Comparison of ENCODE assay signal across 30 mouse cellular contexts in genomic region chr2:61732802-61733486, GRCm38 (mm10). TPM values are rescaled to one million over a fixed set of nuclear protein-coding genes. Genes with fewer than 3 reads are reported as not detected.
DNase-seq lines count a peak whose midpoint lies in the region; ATAC-seq lines count a peak whose summit lies in the region.
"Had no signal": no experiment of that assay in that cellular context is flagged by ENCODE, and none has a peak within 500 bp of the region (broad histone marks: within the 10 kb centered on the region; RNA-seq: fewer than 3 reads in every experiment).

No protein-coding gene starts in this region.

- no peak overlapping the region for H3K4me3 ChIP-seq in midbrain, embryonic 11.5 days (ENCODE audit: low read depth, low read length)
- H3K4me3 ChIP-seq in midbrain, embryonic 10.5 days: no peak overlapping the region
- H3K4me3 ChIP-seq in forebrain, embryonic 14.5 days (ENCODE audit: low read depth, low read length): no peak overlapping the region
- H3K4me3 ChIP-seq in kidney, embryonic 16.5 days (ENCODE audit: low read length): no peak overlapping the region
- H3K4me3 ChIP-seq in heart, embryonic 11.5 days (ENCODE audit: low read depth, low read length): no peak overlapping the region
- H3K4me3 ChIP-seq: embryonic facial prominence, embryonic 13.5 days; erythroblast, embryonic 14.5 days; gastrocnemius, adult 2 months; limb, embryonic 13.5 days; liver, embryonic 12.5 days; midbrain, embryonic 12.5 days; neural tube, embryonic 12.5 days had no signal

- ATAC-seq in midbrain, embryonic 11.5 days (ENCODE audit: low FRiP score): no peak
- ATAC-seq in forebrain, embryonic 14.5 days: peak; percentile 83
- no peak for ATAC-seq in kidney, embryonic 16.5 days (ENCODE audit: low FRiP score, low TSS enrichment)
- ATAC-seq in heart, embryonic 11.5 days (replicated peaks; ENCODE audit: insufficient number of reproducible peaks, low FRiP score, low TSS enrichment): no peak
- ATAC-seq: inflammation-experienced regulatory T-cells, adult 6 months; liver, embryonic 12.5 days; Patski had no signal

- no peaks in the 10 kb centered on the region for H3K4me1 ChIP-seq in midbrain, embryonic 11.5 days (ENCODE audit: control insufficient read depth, insufficient read depth, low read length)
- no peaks in the 10 kb centered on the region for H3K4me1 ChIP-seq in midbrain, embryonic 10.5 days
- H3K4me1 ChIP-seq in forebrain, embryonic 14.5 days (ENCODE audit: control insufficient read depth, insufficient read depth, low read length): peaks cover 9% of the 10 kb centered on the region
- no peaks in the 10 kb centered on the region for H3K4me1 ChIP-seq in kidney, embryonic 16.5 days (ENCODE audit: insufficient read depth, low read length)
- no peaks in the 10 kb centered on the region for H3K4me1 ChIP-seq in heart, embryonic 11.5 days (ENCODE audit: control insufficient read depth, insufficient read depth, low read length)
- H3K4me1 ChIP-seq: limb, embryonic 13.5 days; neural tube, embryonic 12.5 days had no signal

- no peak overlapping the region for H3K4me2 ChIP-seq in midbrain, embryonic 11.5 days
- H3K4me2 ChIP-seq in forebrain, embryonic 14.5 days (ENCODE audit: low read length): 0 out of 2 replicates have a peak overlapping the region, but pooled peaks have one; percentile 12
- H3K4me2 ChIP-seq in kidney, embryonic 16.5 days (replicated peaks; ENCODE audit: low read depth, low read length): no peak overlapping the region
- H3K4me2 ChIP-seq in heart, embryonic 11.5 days: no peak overlapping the region
- H3K4me2 ChIP-seq: embryonic facial prominence, embryonic 13.5 days; hindbrain, embryonic 14.5 days; limb, embryonic 13.5 days; liver, embryonic 12.5 days; midbrain, embryonic 12.5 days; neural tube, embryonic 12.5 days had no signal

- no peak overlapping the region for H3K9ac ChIP-seq in midbrain, embryonic 11.5 days (ENCODE audit: low read length)
- H3K9ac ChIP-seq in forebrain, embryonic 14.5 days (ENCODE audit: low read length): no peak overlapping the region
- H3K9ac ChIP-seq in kidney, embryonic 16.5 days (replicated peaks; ENCODE audit: low read length): no peak overlapping the region
- H3K9ac ChIP-seq in heart, embryonic 11.5 days (ENCODE audit: low read depth, low read length): no peak overlapping the region
- H3K9ac ChIP-seq: embryonic facial prominence, embryonic 13.5 days; hindbrain, embryonic 14.5 days; limb, embryonic 13.5 days; liver, embryonic 12.5 days; midbrain, embryonic 12.5 days; neural tube, embryonic 12.5 days had no signal

- peak; percentile 41 for DNase-seq in midbrain, embryonic 11.5 days (ENCODE audit: low spot score, missing footprints)
- DNase-seq in midbrain, embryonic 10.5 days (ENCODE audit: low spot score): no peak
- DNase-seq in forebrain, embryonic 14.5 days (ENCODE audit: low spot score): peak; percentile 85
- peak; percentile 25 to 76 for DNase-seq in layer of hippocampus, adult 18-20 months (ENCODE audit: low spot score in 2 of 2)
- DNase-seq in layer of hippocampus, postnatal 36 days: peak; percentile 8 to 41
- DNase-seq: B cell, adult 2 months; cerebellum, adult 18-20 months; cerebellum, postnatal 36 days; embryo, embryonic 11 days; gastrocnemius, adult 2 months; heart, postnatal 4 days; kidney, adult 2 months; kidney, postnatal 10 days; lung, adult 18-20 months; lung, postnatal 10 days; right cerebral cortex, postnatal 14 days; spleen, adult 18-20 months had no signal

- no peaks in the 10 kb centered on the region for H3K9me3 ChIP-seq in midbrain, embryonic 11.5 days (ENCODE audit: control insufficient read depth, low read length)
- no peaks in the 10 kb centered on the region for H3K9me3 ChIP-seq in midbrain, embryonic 10.5 days (replicated peaks)
- no peaks in the 10 kb centered on the region for H3K9me3 ChIP-seq in forebrain, embryonic 14.5 days (replicated peaks; ENCODE audit: control insufficient read depth, low read length)
- H3K9me3 ChIP-seq in kidney, embryonic 16.5 days (ENCODE audit: low read length): no peaks in the 10 kb centered on the region
- H3K9me3 ChIP-seq in heart, embryonic 11.5 days (replicated peaks; ENCODE audit: control insufficient read depth, low read length): no peaks in the 10 kb centered on the region
- H3K9me3 ChIP-seq: embryonic facial prominence, embryonic 13.5 days; G1E; limb, embryonic 13.5 days; liver, embryonic 12.5 days; midbrain, embryonic 12.5 days; neural tube, embryonic 12.5 days had no signal

- no peak overlapping the region for H3K27ac ChIP-seq in midbrain, embryonic 11.5 days (ENCODE audit: low read depth, low read length)
- no peak overlapping the region for H3K27ac ChIP-seq in midbrain, embryonic 10.5 days (replicated peaks)
- H3K27ac ChIP-seq in forebrain, embryonic 14.5 days (ENCODE audit: low read depth, low read length): peak overlapping the region; percentile 85
- no peak overlapping the region for H3K27ac ChIP-seq in kidney, embryonic 16.5 days (ENCODE audit: low read length)
- H3K27ac ChIP-seq in heart, embryonic 11.5 days (ENCODE audit: low read depth, low read length): no peak overlapping the region
- H3K27ac ChIP-seq: embryonic facial prominence, embryonic 13.5 days; gastrocnemius, adult 2 months; hindbrain, embryonic 14.5 days; limb, embryonic 13.5 days; liver, embryonic 12.5 days; midbrain, embryonic 12.5 days; neural tube, embryonic 12.5 days had no signal

- WGBS in midbrain, embryonic 11.5 days: 95% methylated on average over 11 of the region's 11 CpGs
- WGBS in midbrain, embryonic 10.5 days: 94% methylated on average over 11 of the region's 11 CpGs
- 36% methylated on average over 11 of the region's 11 CpGs for WGBS in forebrain, embryonic 14.5 days
- 83% methylated on average over 11 of the region's 11 CpGs for WGBS in kidney, embryonic 16.5 days
- 91% methylated on average over 11 of the region's 11 CpGs for WGBS in heart, embryonic 11.5 days (ENCODE audit: insufficient replicate concordance)

- H3K36me3 ChIP-seq in midbrain, embryonic 11.5 days (ENCODE audit: control insufficient read depth, insufficient read depth, low read length): no peaks in the 10 kb centered on the region
- peaks cover 14% of the 10 kb centered on the region; the same call in 1 of the 2 replicates for H3K36me3 ChIP-seq in midbrain, embryonic 10.5 days
- peaks cover 9% of the 10 kb centered on the region for H3K36me3 ChIP-seq in forebrain, embryonic 14.5 days (ENCODE audit: control insufficient read depth, insufficient read depth, low read length)
- H3K36me3 ChIP-seq in kidney, embryonic 16.5 days (ENCODE audit: insufficient read depth, low read length): no peaks in the 10 kb centered on the region
- no peaks in the 10 kb centered on the region; the same call in 1 of the 2 replicates for H3K36me3 ChIP-seq in heart, embryonic 11.5 days (ENCODE audit: control insufficient read depth, insufficient read depth, low read length)
- H3K36me3 ChIP-seq: midbrain, embryonic 12.5 days; neural tube, embryonic 12.5 days had no signal

- H3K27me3 ChIP-seq in midbrain, embryonic 11.5 days (ENCODE audit: control insufficient read depth, insufficient read depth, low read length): no peaks in the 10 kb centered on the region
- no peaks in the 10 kb centered on the region for H3K27me3 ChIP-seq in midbrain, embryonic 10.5 days (ENCODE audit: low read depth, poor library complexity, severe bottlenecking)
- no peaks in the 10 kb centered on the region for H3K27me3 ChIP-seq in forebrain, embryonic 14.5 days (replicated peaks; ENCODE audit: control insufficient read depth, insufficient read depth, low read length)
- H3K27me3 ChIP-seq in kidney, embryonic 16.5 days (ENCODE audit: insufficient read depth, low read length): no peaks in the 10 kb centered on the region
- no peaks in the 10 kb centered on the region for H3K27me3 ChIP-seq in heart, embryonic 11.5 days (ENCODE audit: control insufficient read depth, insufficient read depth, low read length)
- H3K27me3 ChIP-seq: CH12.LX; embryonic facial prominence, embryonic 13.5 days; limb, embryonic 13.5 days; liver, embryonic 12.5 days; midbrain, embryonic 12.5 days; neural tube, embryonic 12.5 days; Patski had no signal

RNA-seq across cellular contexts. Expression of gene Psmd14, which starts 21.4 kb away (rescaled TPM):
- polyA plus RNA-seq in midbrain, embryonic 11.5 days (2014; fragmentation: Nextera tagmentation; extraction: Ambion mirVana): 269 and 271 TPM in 2 replicates
- 259 and 271 TPM in 2 replicates for polyA plus RNA-seq in midbrain, embryonic 10.5 days (2016; fragmentation: Nextera tagmentation; extraction: Ambion mirVana)
- 279 and 296 TPM in 2 replicates for polyA plus RNA-seq in forebrain, embryonic 14.5 days (2014; fragmentation: Nextera tagmentation; extraction: Ambion mirVana)
- total RNA-seq in layer of hippocampus, adult 18-20 months (2021): 100 to 1,000 TPM; 108 to 110 TPM
- 100 to 1,000 TPM; 119 to 124 TPM for total RNA-seq in layer of hippocampus, postnatal 36 days (2021)
- 178 and 183 TPM in 2 replicates for polyA plus RNA-seq in kidney, embryonic 16.5 days (2015; fragmentation: Nextera tagmentation; extraction: Ambion mirVana)
- polyA plus RNA-seq in heart, embryonic 11.5 days (2014; fragmentation: Nextera tagmentation; extraction: Ambion mirVana): 162 and 164 TPM in 2 replicates
